Mouse (Mus musculus) stomach, postnatal 0 days (tissue): ENCODE results near the gene Ache.
"Not testable (repeated sequence)": the region's sequence is repeated elsewhere in the genome, so short reads cannot be mapped to it uniquely, and the experiment has no call there.

Experiments
- CTCF ChIP-seq: IDR thresholded peaks from 2 replicates; pipeline ENCODE4 v1.5.1; 2016; ENCODE audit warnings: antibody characterized with exemption, low read depth, mild to moderate bottlenecking, moderate library complexity
- EP300 ChIP-seq: optimal IDR thresholded peaks from 2 replicates; pipeline ENCODE3; 2016; ENCODE audit warnings: antibody characterized with exemption

- not testable (repeated sequence) for TF ChIP-seq CTCF, EP300
Measured at GRCm38 (mm10) chr5:137284411-137284810, 2.9 kb upstream of the Ache start.
